Mouse (Mus musculus): ENCODE results near the gene Xdh.

DNA sequence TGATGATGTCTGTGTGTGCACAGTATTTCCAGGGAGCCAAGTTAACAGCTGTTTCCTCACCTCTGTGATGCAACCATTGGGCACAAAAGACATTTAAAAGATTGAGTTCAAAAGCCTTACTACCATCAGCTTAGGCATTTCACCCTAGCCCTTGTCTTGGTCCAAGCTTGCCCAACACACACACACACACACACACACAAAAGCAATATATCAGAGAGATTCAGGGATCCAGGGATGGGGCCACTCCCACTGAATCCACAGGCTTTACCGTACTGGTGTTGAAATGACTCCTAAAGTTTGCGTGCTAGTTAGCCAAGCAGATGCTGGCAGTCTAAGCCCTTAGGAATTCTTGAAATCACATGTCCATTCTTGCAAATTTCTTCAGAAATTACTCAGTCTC, 1.2 kb downstream of the Xdh start:
- TF ChIP-seq FLI1 (IDR thresholded peaks at IDR 0.05; ENCODE audit: low read length): no peak
- no peak for TF ChIP-seq GATA1 (IDR thresholded peaks at IDR 0.05; ENCODE audit: borderline replicate concordance, low read length)
